Mouse (Mus musculus): ENCODE results near the gene Lyg1.

DNA sequence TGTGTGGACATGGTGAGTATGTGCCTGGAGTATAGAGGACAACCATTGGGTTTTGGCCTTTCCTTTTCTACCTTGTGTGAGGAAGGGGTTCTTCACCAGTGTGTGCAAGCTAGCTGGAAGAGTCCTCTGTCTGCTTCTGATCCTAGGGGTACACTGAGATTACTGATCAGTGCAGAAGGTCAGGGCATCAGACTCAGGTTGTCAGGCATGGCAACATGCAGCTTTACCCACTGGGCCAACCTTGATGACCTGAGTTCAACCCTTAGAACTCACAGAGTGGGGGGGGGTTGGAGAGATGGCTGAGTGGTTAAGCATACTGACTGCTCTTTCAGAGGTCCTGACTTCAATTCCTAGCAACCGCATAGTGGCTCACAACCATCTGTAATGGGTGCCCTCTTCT lies 26.8 kb upstream of the Lyg1 start:
- TF ChIP-seq EP300 (IDR thresholded peaks at IDR 0.05) (no peak), CTCF (IDR thresholded peaks at IDR 0.05) (no peak)
